Mouse (Mus musculus) retina, postnatal 7 days (tissue): ENCODE measurements around the gene Prrc2a.

Experiments
- DNase-seq: peaks from one replicate; pipeline ENCODE4 v3.0.0-alpha.2; 2012; ENCODE audit warnings: low read depth, low spot score

The Prrc2a gene

GRCm38 (mm10) chr17:35190096-35190495 lies 25.4 kb upstream of the Prrc2a start:
- no peak for DNase-seq

GRCm38 (mm10) chr17:35189186-35189585 lies 24.5 kb upstream of the Prrc2a start:
- DNase-seq, result no peak

GRCm38 (mm10) chr17:35187959-35188610 lies 23.4 kb upstream of the Prrc2a start, which contains the start of gene Lst1:
Lst1 (minus strand) TSS chr17:35188439.
- no peak for DNase-seq

GRCm38 (mm10) chr17:35187345-35187744 lies 22.6 kb upstream of the Prrc2a start:
- DNase-seq, result no peak

- no peak for DNase-seq
Observed at GRCm38 (mm10) chr17:35186681-35187080, 22.0 kb upstream of the Prrc2a start.

GRCm38 (mm10) chr17:35185639-35186611 lies 21.2 kb upstream of the Prrc2a start:
- no peak for DNase-seq

- no peak for DNase-seq
Observed at GRCm38 (mm10) chr17:35180093-35180492, 15.4 kb upstream of the Prrc2a start.

GRCm38 (mm10) chr17:35178528-35178927 lies 13.8 kb upstream of the Prrc2a start:
- DNase-seq, result peak; percentile 42

GRCm38 (mm10) chr17:35175968-35176367 lies 11.3 kb upstream of the Prrc2a start, which contains the start of gene Aif1:
Aif1 (minus strand) TSS chr17:35176068.
- DNase-seq, result no peak

- DNase-seq, result no peak
Observed at GRCm38 (mm10) chr17:35175382-35175781, 10.7 kb upstream of the Prrc2a start.

- DNase-seq, result no peak
Observed at GRCm38 (mm10) chr17:35174201-35174977, 9.7 kb upstream of the Prrc2a start.

GRCm38 (mm10) chr17:35173329-35173728 lies 8.6 kb upstream of the Prrc2a start:
- DNase-seq, result no peak

GRCm38 (mm10) chr17:35172445-35173234 lies 7.9 kb upstream of the Prrc2a start:
- DNase-seq, result no peak

GRCm38 (mm10) chr17:35168541-35169207 lies 4.0 kb upstream of the Prrc2a start:
- peak; percentile 60 for DNase-seq

- no peak for DNase-seq
Observed at GRCm38 (mm10) chr17:35167794-35168193, 3.1 kb upstream of the Prrc2a start.

- peak; percentile 73 for DNase-seq
Observed at GRCm38 (mm10) chr17:35166352-35167035, 1.8 kb upstream of the Prrc2a start.

- DNase-seq, result no peak
Observed at GRCm38 (mm10) chr17:35165451-35166155, 906 bp upstream of the Prrc2a start.

GRCm38 (mm10) chr17:35164218-35164567 lies 504 bp downstream of the Prrc2a start:
- DNase-seq, result no peak
